Mouse (Mus musculus) CH12.LX (cell line): ENCODE data around the gene Tpm1. TPM values are rescaled to one million over a fixed set of nuclear protein-coding genes. Genes with fewer than 3 reads are reported as not detected.

Experiments
- DNase-seq: peaks from one replicate; pipeline ENCODE4 v3.0.0-alpha.2; 2013; ENCODE audit errors: extremely low read depth
- H3K27ac ChIP-seq: 2 replicates; pipeline ENCODE4 v1.5.1; 2012; ENCODE audit warnings: low read depth, mild to moderate bottlenecking, control low read depth, moderate library complexity; ENCODE audit not compliant: insufficient read depth
- H3K27me3 ChIP-seq: replicated peaks from 2 replicates; pipeline ENCODE3; 2012; ENCODE audit warnings: inconsistent platforms
- H3K36me3 ChIP-seq, 2 experiments: replicated peaks in 1 of 2; 2 replicates each; pipeline versions ENCODE3 to v1.6.1; 2012; ENCODE audit warnings: inconsistent platforms in 1 of 2, low read length in 1 of 2, mild to moderate bottlenecking in 1 of 2, mixed read lengths in 1 of 2, moderate library complexity in 1 of 2; ENCODE audit not compliant: control insufficient read depth in 1 of 2, insufficient read depth in 1 of 2
- H3K4me1 ChIP-seq, 2 experiments: 2 replicates each; pipeline ENCODE4 v1.6.1; 2012; ENCODE audit warnings: inconsistent platforms in 1 of 2, moderate library complexity in 1 of 2; ENCODE audit not compliant: insufficient read depth in 2 of 2, control insufficient read depth in 1 of 2
- H3K4me2 ChIP-seq: 2 replicates; pipeline ENCODE4 v1.6.1; 2012; ENCODE audit warnings: low read depth, mild to moderate bottlenecking, control low read depth; ENCODE audit not compliant: poor library complexity, insufficient read depth, severe bottlenecking
- H3K4me3 ChIP-seq, 3 experiments: fragments of 150-350 bp in 1 of 3; sonication (generic) in 1 of 3; replicated peaks in 1 of 3; 2 replicates each; pipeline versions ENCODE3 to v1.5.1; 2011 to 2012; ENCODE audit warnings: low read depth in 2 of 3, low read length in 2 of 3, mild to moderate bottlenecking in 2 of 3, moderate library complexity in 2 of 3, control low read depth in 1 of 3, improper control_type of control experiment in 1 of 3, inconsistent platforms in 1 of 3, mixed read lengths in 1 of 3; ENCODE audit not compliant: poor library complexity in 1 of 3
- H3K79me2 ChIP-seq: replicated peaks from 2 replicates; pipeline ENCODE4 v1.6.1; 2012; ENCODE audit warnings: mild to moderate bottlenecking, moderate library complexity; ENCODE audit not compliant: control insufficient read depth, poor library complexity, insufficient read depth, severe bottlenecking; ENCODE audit errors: extremely low read depth
- H3K9ac ChIP-seq: 2 replicates; pipeline ENCODE4 v1.6.1; 2012; ENCODE audit warnings: low read depth, mild to moderate bottlenecking, control low read depth, moderate library complexity; ENCODE audit not compliant: insufficient read depth
- H3K9me3 ChIP-seq: replicated peaks from 2 replicates; pipeline ENCODE3; 2012; ENCODE audit warnings: low read length, inconsistent platforms, mixed read lengths
- CHD1 ChIP-seq: IDR thresholded peaks from 2 replicates; pipeline ENCODE4 v1.6.1; 2012; ENCODE audit warnings: low read depth, low read length, improper control_type of control experiment, inconsistent platforms
- CTCF ChIP-seq, 2 experiments: IDR thresholded peaks in 1 of 2; conservative IDR thresholded peaks in 1 of 2; 2 replicates each; pipeline ENCODE4 v1.5.1; 2011 to 2012; ENCODE audit warnings: low read depth in 2 of 2, low read length in 2 of 2, improper control_type of control experiment in 1 of 2, inconsistent platforms in 1 of 2, mild to moderate bottlenecking in 1 of 2, moderate library complexity in 1 of 2
- E2F4 ChIP-seq: IDR thresholded peaks from 2 replicates; pipeline ENCODE4 v1.6.1; 2011; ENCODE audit warnings: low read depth, low read length, improper control_type of control experiment; ENCODE audit not compliant: insufficient replicate concordance
- ELF1 ChIP-seq: IDR thresholded peaks from 2 replicates; pipeline ENCODE4 v1.6.1; 2014; ENCODE audit warnings: low read depth, mild to moderate bottlenecking, inconsistent platforms, low read length, improper control_type of control experiment
- EP300 ChIP-seq: IDR thresholded peaks from 2 replicates; pipeline ENCODE4 v1.6.1; 2011; ENCODE audit warnings: low read length, improper control_type of control experiment
- ETS1 ChIP-seq: conservative IDR thresholded peaks from 2 replicates; pipeline ENCODE4 v1.6.1; 2012; ENCODE audit warnings: low read depth, mild to moderate bottlenecking, inconsistent platforms, low read length, improper control_type of control experiment, moderate library complexity
- HCFC1 ChIP-seq: IDR thresholded peaks from 2 replicates; pipeline ENCODE4 v1.6.1; 2012; ENCODE audit warnings: low read depth, mild to moderate bottlenecking, inconsistent platforms, low read length, improper control_type of control experiment
- IRF4 ChIP-seq: IDR thresholded peaks from 2 replicates; pipeline ENCODE4 v1.6.1; 2014; ENCODE audit warnings: low read depth, mild to moderate bottlenecking, inconsistent platforms, low read length, improper control_type of control experiment
- JUN ChIP-seq: IDR thresholded peaks from 2 replicates; pipeline ENCODE4 v1.6.1; 2011; ENCODE audit warnings: low read depth, mild to moderate bottlenecking, low read length, improper control_type of control experiment, moderate library complexity; ENCODE audit not compliant: insufficient read depth
- KAT2A ChIP-seq: IDR thresholded peaks from 2 replicates; pipeline ENCODE4 v1.6.1; 2012; ENCODE audit warnings: low read length, improper control_type of control experiment, inconsistent platforms; ENCODE audit not compliant: insufficient replicate concordance
- MAX ChIP-seq: IDR thresholded peaks from 2 replicates; pipeline ENCODE4 v1.6.1; 2011; ENCODE audit warnings: low read length, improper control_type of control experiment
- MAZ ChIP-seq: IDR thresholded peaks from 2 replicates; pipeline ENCODE4 v1.6.1; 2012; ENCODE audit warnings: low read depth, mild to moderate bottlenecking, inconsistent platforms, low read length, improper control_type of control experiment, moderate library complexity
- MEF2A ChIP-seq: IDR thresholded peaks from 2 replicates; pipeline ENCODE4 v1.6.1; 2014; ENCODE audit warnings: low read depth, mild to moderate bottlenecking, inconsistent platforms, low read length, improper control_type of control experiment, borderline replicate concordance
- MXI1 ChIP-seq: IDR thresholded peaks from 2 replicates; pipeline ENCODE4 v1.6.1; 2011; ENCODE audit warnings: mild to moderate bottlenecking, low read depth, low read length, improper control_type of control experiment
- MYC ChIP-seq: IDR thresholded peaks from 2 replicates; pipeline ENCODE4 v1.6.1; 2011; ENCODE audit warnings: low read depth, mild to moderate bottlenecking, improper control_type of control experiment, low read length
- NELFE ChIP-seq: IDR thresholded peaks from 2 replicates; pipeline ENCODE4 v1.6.1; 2011; ENCODE audit warnings: low read depth, low read length, improper control_type of control experiment
- NRF1 ChIP-seq: IDR thresholded peaks from 2 replicates; pipeline ENCODE4 v1.6.1; 2014; ENCODE audit warnings: low read depth, mild to moderate bottlenecking, inconsistent platforms, low read length, improper control_type of control experiment, moderate library complexity
- PAX5 ChIP-seq: IDR thresholded peaks from 2 replicates; pipeline ENCODE4 v1.6.1; 2012; ENCODE audit warnings: low read length, inconsistent platforms, mixed read lengths
- POLR2A ChIP-seq: IDR thresholded peaks from 2 replicates; pipeline ENCODE4 v1.6.1; 2011; ENCODE audit warnings: low read depth, mild to moderate bottlenecking, improper control_type of control experiment, low read length
- POLR2AphosphoS2 ChIP-seq: IDR thresholded peaks from 2 replicates; pipeline ENCODE4 v1.6.1; 2011; ENCODE audit warnings: low read depth, low read length, improper control_type of control experiment
- RAD21 ChIP-seq: IDR thresholded peaks from 2 replicates; pipeline ENCODE4 v1.6.1; 2011; ENCODE audit warnings: low read depth, mild to moderate bottlenecking, low read length, improper control_type of control experiment, moderate library complexity
- RCOR1 ChIP-seq: conservative IDR thresholded peaks from 2 replicates; pipeline ENCODE4 v1.6.1; 2012; ENCODE audit warnings: low read depth, mild to moderate bottlenecking, inconsistent platforms, low read length, improper control_type of control experiment
- SIN3A ChIP-seq: IDR thresholded peaks from 2 replicates; pipeline ENCODE4 v1.6.1; 2012; ENCODE audit warnings: low read length, improper control_type of control experiment, inconsistent platforms
- SMC3 ChIP-seq: IDR thresholded peaks from 2 replicates; pipeline ENCODE4 v1.6.1; 2011; ENCODE audit warnings: low read depth, low read length, improper control_type of control experiment
- TCF12 ChIP-seq: IDR thresholded peaks from 2 replicates; pipeline ENCODE4 v1.6.1; 2014; ENCODE audit warnings: low read depth, mild to moderate bottlenecking, inconsistent platforms, low read length, improper control_type of control experiment
- UBTF ChIP-seq: IDR thresholded peaks from 2 replicates; pipeline ENCODE4 v1.6.1; 2012; ENCODE audit warnings: low read depth, mild to moderate bottlenecking, inconsistent platforms, low read length, improper control_type of control experiment, moderate library complexity
- USF1 ChIP-seq: IDR thresholded peaks from 2 replicates; pipeline ENCODE4 v1.6.1; 2014; ENCODE audit warnings: low read depth, mild to moderate bottlenecking, inconsistent platforms, low read length, improper control_type of control experiment
- USF2 ChIP-seq: conservative IDR thresholded peaks from 2 replicates; pipeline ENCODE4 v1.6.1; 2011; ENCODE audit warnings: low read depth, low read length, improper control_type of control experiment
- ZKSCAN1 ChIP-seq: IDR thresholded peaks from 2 replicates; pipeline ENCODE4 v1.6.1; 2012; ENCODE audit warnings: low read depth, inconsistent platforms, low read length, improper control_type of control experiment, borderline replicate concordance
- ZMIZ1 ChIP-seq: IDR thresholded peaks from 2 replicates; pipeline ENCODE4 v1.6.1; 2012; ENCODE audit warnings: low read depth, mild to moderate bottlenecking, inconsistent platforms, low read length, improper control_type of control experiment
- dilution Hi-C: fragments of 300-500 bp; cut with MboI; formaldehyde crosslinking; loops from 2 replicates; pipeline ENCODE4 v1.14.3; 2020; ENCODE audit warnings: low sequenced_read_pairs; ENCODE audit not compliant: extremely low pct_unique_long_range_greater_than_20kb, extremely low pct_ligation_motif_present
- in situ Hi-C: fragments of 300-500 bp; cut with MboI; formaldehyde crosslinking; loops from 3 replicates; pipeline ENCODE4 v1.14.3; 2019; ENCODE audit warnings: low sequenced_read_pairs, low pct_ligation_motif_present, low pct_unique_long_range_greater_than_20kb, mixed read lengths
- polyA plus RNA-seq: library from polyadenylated mRNA; unstranded; fragments of >175 nt; gene quantifications from 2 replicates; pipeline ENCODE4 v1.2.1, GENCODE M21; 2012; ENCODE audit warnings: low read depth; ENCODE audit not compliant: insufficient read length
- total RNA-seq, 2 experiments: library from RNA; depleted of rRNA; stranded (reverse); fragments of 300-350 nt in 1 of 2; fragments of >200 nt in 1 of 2; gene quantifications; 2 replicates each; pipeline ENCODE4 v1.2.3; 2012 to 2014

Tpm1 gene
- total and polyA plus RNA-seq, 3 experiments, result 34.6 to 178 (median 63.1) TPM

- peaks cover 7 to 36% of the 10 kb centered on the region in 2 experiments for H3K4me1 ChIP-seq
- H3K27ac ChIP-seq, result no peak overlapping the region
- H3K4me3 ChIP-seq, result no peak overlapping the region
- no peak overlapping the region for H3K4me2 ChIP-seq
- H3K9ac ChIP-seq, result no peak overlapping the region
- in situ Hi-C loops, result loop anchor here (10.0 to 25.0 kb wide), 2 partner anchors 317 to 470 kb away; partner anchors contain the start of gene Fbxl22
- H3K36me3 ChIP-seq, result no peaks in the 10 kb centered on the region
- no peaks in the 10 kb centered on the region for H3K9me3 ChIP-seq
- dilution Hi-C loops, result no loop called here
- no peak for DNase-seq
- H3K27me3 ChIP-seq, result no peaks in the 10 kb centered on the region
- H3K79me2 ChIP-seq, result no peaks in the 10 kb centered on the region
- TF ChIP-seq HCFC1 (no peak), RCOR1 (no peak), USF1 (no peak), NRF1 (no peak), NELFE (no peak), KAT2A (no peak), EP300 (no peak), TCF12 (no peak), MEF2A (no peak), ZKSCAN1 (no peak), ETS1 (no peak), ELF1 (no peak), MAZ (no peak), MYC (no peak), MAX (no peak)
Observed at GRCm38 (mm10) chr9:66982085-66982484, 67.1 kb downstream of the Tpm1 start.

GRCm38 (mm10) chr9:66980458-66980857 lies 68.7 kb downstream of the Tpm1 start:
- Histone ChIP-seq H3K4me3 (no peak overlapping the region), H3K27ac (no peak overlapping the region), H3K79me2 (no peaks in the 10 kb centered on the region), H3K27me3 (no peaks in the 10 kb centered on the region), H3K4me2 (no peak overlapping the region), H3K4me1 (peaks cover 13 to 48% of the 10 kb centered on the region in 2 experiments), H3K36me3 (no peaks in the 10 kb centered on the region), H3K9me3 (no peaks in the 10 kb centered on the region), H3K9ac (no peak overlapping the region)
- DNase-seq, result peak; percentile 81
- in situ Hi-C loops, result loop anchor here (10.0 to 25.0 kb wide), 2 partner anchors 316 to 468 kb away; partner anchors contain the start of gene Fbxl22
- dilution Hi-C loops, result no loop called here
- TF ChIP-seq JUN, result no peak
- TF ChIP-seq ZKSCAN1, result no peak
- TF ChIP-seq NELFE, result peak; percentile 47; the same call in 1 of the 2 replicates
- no peak for TF ChIP-seq RCOR1
- no peak for TF ChIP-seq POLR2AphosphoS2
- TF ChIP-seq MYC, result no peak
- TF ChIP-seq EP300, result no peak
- no peak; the same call in 1 of the 2 replicates for TF ChIP-seq IRF4
- no peak for TF ChIP-seq NRF1
- TF ChIP-seq ELF1, result no peak
- TF ChIP-seq ZMIZ1, result no peak
- no peak for TF ChIP-seq ETS1
- no peak for TF ChIP-seq CHD1
- TF ChIP-seq TCF12, result 0 out of 2 replicates have a peak, but pooled peaks have one; percentile 26
- no peak for TF ChIP-seq MAX
- no peak for TF ChIP-seq POLR2A
- TF ChIP-seq PAX5, result no peak
- TF ChIP-seq SIN3A, result 0 out of 2 replicates have a peak, but pooled peaks have one; percentile 32
- TF ChIP-seq SMC3, result peak; percentile 87
- TF ChIP-seq RAD21, result peak; percentile 99
- TF ChIP-seq MXI1, result no peak
- TF ChIP-seq USF1, result no peak
- 0 out of 2 replicates have a peak, but pooled peaks have one; percentile 25 for TF ChIP-seq HCFC1
- 0 out of 2 replicates have a peak, but pooled peaks have one; percentile 55 for TF ChIP-seq MEF2A
- peak; percentile 93 to 96 for TF ChIP-seq CTCF (conservative IDR thresholded peaks at IDR 0.05 in 1 of 2, IDR thresholded peaks at IDR 0.05 in 1 of 2; ENCODE audit: low read depth in 2 of 2, low read length in 2 of 2)
- no peak for TF ChIP-seq KAT2A
- TF ChIP-seq USF2, result no peak
- no peak for TF ChIP-seq UBTF
- no peak for TF ChIP-seq MAZ
- TF ChIP-seq E2F4, result no peak
